Mouse (Mus musculus): Measurements from ENCODE around the gene Lama2.

DNA sequence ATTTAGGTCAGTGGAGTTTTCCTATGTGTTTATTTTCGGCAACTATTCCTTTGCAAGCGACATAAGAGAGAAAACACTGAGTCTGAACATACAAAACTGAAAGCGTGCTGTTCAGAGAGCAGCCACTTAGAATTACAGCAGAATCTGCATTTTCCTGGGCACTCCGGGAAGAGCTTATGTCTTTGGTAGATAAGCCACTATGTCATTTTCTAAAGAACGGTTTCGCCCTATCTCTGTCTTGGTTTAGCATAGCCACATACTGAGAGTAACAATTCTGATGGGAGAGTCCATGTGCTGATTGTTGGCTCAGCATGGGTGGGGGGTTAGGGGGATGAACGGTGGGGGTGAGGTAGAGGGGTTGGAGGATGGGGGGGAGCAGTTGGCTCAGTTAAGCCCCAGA lies 669.1 kb downstream of the Lama2 start:
- TF ChIP-seq POLR2AphosphoS5 (IDR thresholded peaks at IDR 0.05; ENCODE audit: borderline replicate concordance, low read depth, low read length) (no peak), POLR2AphosphoS2 (IDR thresholded peaks at IDR 0.05; ENCODE audit: low read length) (no peak), GABPA (IDR thresholded peaks at IDR 0.05; ENCODE audit: low read depth, low read length) (no peak), CTCF (IDR thresholded peaks at IDR 0.05 in 2 of 3, conservative IDR thresholded peaks at IDR 0.05 in 1 of 3; ENCODE audit: control insufficient read depth in 1 of 3, insufficient read depth in 1 of 3, low read depth in 2 of 3, low read length in 3 of 3, poor library complexity in 1 of 3, severe bottlenecking in 1 of 3) (no peak), MYC (IDR thresholded peaks at IDR 0.05; ENCODE audit: low read depth, low read length) (peak; percentile 59; the same call in 1 of the 2 replicates), POLR2A (IDR thresholded peaks at IDR 0.05; ENCODE audit: control insufficient read depth in 1 of 2, insufficient read depth in 1 of 2, low read depth in 1 of 2, low read length in 2 of 2, poor library complexity in 1 of 2) (no peak), TAL1 (IDR thresholded peaks at IDR 0.05; ENCODE audit: low read length) (peak; percentile 11; the same call in 1 of the 2 replicates), MAZ (IDR thresholded peaks at IDR 0.05; ENCODE audit: low read depth, low read length) (no peak), KAT2A (conservative IDR thresholded peaks at IDR 0.05; ENCODE audit: low read depth, low read length) (no peak), RCOR1 (IDR thresholded peaks at IDR 0.05; ENCODE audit: low read depth, low read length) (peak; percentile 66)

Data from MEL (cell line).